Mouse (Mus musculus) Patski (cell line): ENCODE results near the gene Tanc1. TPM values are rescaled to one million over a fixed set of nuclear protein-coding genes. Genes with fewer than 3 reads are reported as not detected.

ENCODE experiments used
- ATAC-seq: fragments of 100-300 bp; one replicate; pipeline ENCODE4 v1.8.0; 2021
- CTCF ChIA-PET: fragments of 350-600 bp; sonication (Branson Sonifier 250); formaldehyde crosslinking; loops from one replicate; lab custom pipeline; 2022; ENCODE audit warnings: inconsistent platforms; lab: Charles Lee
- POLR2A ChIA-PET: fragments of 350-600 bp; sonication (Branson Sonifier 250); formaldehyde crosslinking; loops from one replicate; lab custom pipeline; 2022; ENCODE audit warnings: antibody characterized with exemption, inconsistent platforms; lab: Charles Lee
- DNase-seq: peaks from one replicate; pipeline ENCODE4 v3.0.0-alpha.2; 2011; ENCODE audit warnings: low read depth, low spot score
- H3K27me3 ChIP-seq: fragments of 371-371 bp; one replicate; pipeline ENCODE4 v1.5.1; 2021
- CTCF ChIP-seq: fragments of 100-300 bp; IDR thresholded peaks from one replicate; pipeline ENCODE4 v1.5.1; 2021
- in situ Hi-C: fragments of 300-500 bp; cut with MboI; formaldehyde crosslinking; loops from 3 replicates; pipeline ENCODE4 v1.11.1; 2018; ENCODE audit warnings: low pct_unique_long_range_greater_than_20kb, mixed read lengths
- polyA plus RNA-seq: library from polyadenylated mRNA; unstranded; gene quantifications from one replicate; pipeline ENCODE4 v1.2.3, GENCODE M21; 2021

Gene Tanc1
- polyA plus RNA-seq, 1 experiment from 2014 or later, result 45.3 TPM

DNA sequence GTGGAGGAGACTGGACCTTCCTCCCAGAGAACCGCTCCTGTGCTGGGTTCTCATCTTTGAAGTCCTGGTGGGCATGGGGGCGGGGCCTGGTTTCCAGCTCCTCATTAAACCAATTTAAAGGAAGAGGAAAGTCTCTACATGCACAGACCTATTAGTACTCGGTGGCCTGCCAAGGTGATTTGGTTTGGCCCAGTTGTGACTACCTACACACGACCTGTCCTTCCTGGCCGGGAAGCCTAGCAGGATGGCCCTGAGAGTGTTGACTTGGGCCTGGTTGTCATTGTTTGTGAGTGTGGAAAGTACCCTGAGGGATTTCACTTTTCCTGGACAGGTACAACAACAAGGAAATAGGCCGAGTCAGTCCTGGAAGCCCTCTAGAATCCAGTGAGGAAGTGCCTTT, 64.2 kb downstream of the Tanc1 start:
- H3K27me3 ChIP-seq, result no peaks in the 10 kb centered on the region
- in situ Hi-C loops, result no loop called here
- DNase-seq (no peak), ATAC-seq (no peak)
- no peak for TF ChIP-seq CTCF
- CTCF ChIA-PET, result interaction anchor here (0.8 to 1.3 kb wide), 2 partner anchors 20 to 39 kb away, joined by 3 read pairs; no protein-coding TSS in a partner anchor
- POLR2A ChIA-PET, result no interaction called here

- no peaks in the 10 kb centered on the region for H3K27me3 ChIP-seq
- peak; percentile 96 for ATAC-seq
- no peak for TF ChIP-seq CTCF
- peak; percentile 91 for DNase-seq
- in situ Hi-C loops, result no loop called here
- ChIA-PET POLR2A (no interaction called here), CTCF (interaction anchor here (0.8 to 1.3 kb wide), 2 partner anchors 20 to 38 kb away, joined by 3 read pairs; no protein-coding TSS in a partner anchor)
These were observed 64.6 kb downstream of the Tanc1 start for GRCm38 (mm10) chr2:59676442-59676841.

DNA sequence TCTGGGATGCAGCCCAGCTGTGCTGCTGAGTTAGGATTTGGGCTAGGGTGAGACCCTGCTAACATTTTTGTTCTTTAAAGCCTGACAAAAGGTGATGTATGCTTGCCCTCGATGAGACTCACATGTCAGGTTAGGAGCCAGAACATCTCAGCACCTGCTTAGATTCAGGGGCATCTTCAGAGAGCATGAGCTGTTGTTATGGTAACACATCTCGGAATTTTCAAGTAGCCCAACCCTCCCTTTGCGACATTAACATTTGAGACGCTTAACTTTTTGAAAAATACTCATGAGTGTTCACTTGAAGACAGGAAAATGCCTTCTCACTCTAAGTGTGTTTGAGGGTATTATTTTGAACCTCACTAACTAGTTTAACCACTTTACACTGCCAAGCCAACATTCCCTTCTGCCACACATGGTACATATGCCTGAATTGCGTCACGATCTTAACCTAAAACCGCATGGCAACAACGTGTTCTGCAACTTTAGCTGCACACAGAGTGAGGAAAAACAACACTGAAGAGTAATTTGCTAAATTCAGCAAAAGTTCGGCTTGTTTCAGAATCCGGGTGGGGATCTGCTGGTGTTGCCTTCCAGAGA, 67.7 kb downstream of the Tanc1 start:
- in situ Hi-C loops, result no loop called here
- TF ChIP-seq CTCF, result no peak
- DNase-seq (no peak), ATAC-seq (no peak)
- ChIA-PET POLR2A (interaction anchor here (0.5 kb wide), 1 partner anchor 67 kb away, joined by 3 read pairs; no protein-coding TSS in a partner anchor), CTCF (interaction anchor here (1.5 kb wide), 1 partner anchor 9 kb away, joined by 5 read pairs; no protein-coding TSS in a partner anchor)
- H3K27me3 ChIP-seq, result no peaks in the 10 kb centered on the region

GRCm38 (mm10) chr2:59680736-59681135, 68.9 kb downstream of the Tanc1 start:
- TF ChIP-seq CTCF, result no peak
- DNase-seq (no peak), ATAC-seq (no peak)
- POLR2A ChIA-PET, result no interaction called here
- CTCF ChIA-PET, result interaction anchor here (1.5 kb wide), 1 partner anchor 8 kb away, joined by 5 read pairs; no protein-coding TSS in a partner anchor
- in situ Hi-C loops, result no loop called here
- no peaks in the 10 kb centered on the region for H3K27me3 ChIP-seq

DNA sequence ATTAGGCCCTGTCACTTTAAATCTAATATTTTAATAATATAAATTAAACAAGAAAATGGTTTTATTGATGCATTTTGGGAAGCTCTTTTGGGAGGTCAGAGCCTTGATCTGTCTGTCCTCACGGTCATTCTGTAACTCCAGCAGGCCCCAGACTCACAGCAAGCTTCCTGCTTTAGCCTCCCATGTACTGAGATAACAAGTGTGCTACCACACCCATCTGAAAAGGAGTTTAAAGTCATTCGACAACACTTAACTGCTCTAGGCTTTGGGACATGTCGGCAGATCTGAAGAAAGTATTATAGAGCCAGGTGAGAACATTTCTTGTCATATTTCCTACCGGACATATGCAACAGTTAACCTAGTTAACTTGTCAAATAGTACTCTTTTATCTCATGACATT, 69.3 kb downstream of the Tanc1 start:
- DNase-seq (no peak), ATAC-seq (no peak)
- TF ChIP-seq CTCF, result no peak
- ChIA-PET POLR2A (no interaction called here), CTCF (no interaction called here)
- no peaks in the 10 kb centered on the region for H3K27me3 ChIP-seq
- in situ Hi-C loops, result no loop called here

- ATAC-seq (no peak), DNase-seq (no peak)
- in situ Hi-C loops, result no loop called here
- no peaks in the 10 kb centered on the region for H3K27me3 ChIP-seq
- POLR2A ChIA-PET, result interaction anchor here (0.5 kb wide), 1 partner anchor 15 kb away, joined by 3 read pairs; no protein-coding TSS in a partner anchor
- TF ChIP-seq CTCF, result no peak
- CTCF ChIA-PET, result interaction anchor here (1.8 kb wide), 1 partner anchor 11 kb away, joined by 5 read pairs; no protein-coding TSS in a partner anchor
These were observed 73.2 kb downstream of the Tanc1 start for GRCm38 (mm10) chr2:59684864-59685605.

GRCm38 (mm10) chr2:59685606-59685950, 73.7 kb downstream of the Tanc1 start:
- no peak for ATAC-seq
- CTCF ChIA-PET, result interaction anchor here (1.8 kb wide), 1 partner anchor 11 kb away, joined by 5 read pairs; no protein-coding TSS in a partner anchor
- no peak for DNase-seq
- TF ChIP-seq CTCF, result no peak
- POLR2A ChIA-PET, result no interaction called here
- in situ Hi-C loops, result no loop called here
- H3K27me3 ChIP-seq, result no peaks in the 10 kb centered on the region

- ATAC-seq, result no peak
- no peak for DNase-seq
- CTCF ChIA-PET, result interaction anchor here (0.8 to 1.6 kb wide), 3 partner anchors 8 to 18 kb away, joined by 3 to 5 read pairs (median 4); no protein-coding TSS in a partner anchor
- no peaks in the 10 kb centered on the region for H3K27me3 ChIP-seq
- in situ Hi-C loops, result no loop called here
- no peak for TF ChIP-seq CTCF
- POLR2A ChIA-PET, result no interaction called here
These were observed 76.6 kb downstream of the Tanc1 start for GRCm38 (mm10) chr2:59688261-59689104.

DNA sequence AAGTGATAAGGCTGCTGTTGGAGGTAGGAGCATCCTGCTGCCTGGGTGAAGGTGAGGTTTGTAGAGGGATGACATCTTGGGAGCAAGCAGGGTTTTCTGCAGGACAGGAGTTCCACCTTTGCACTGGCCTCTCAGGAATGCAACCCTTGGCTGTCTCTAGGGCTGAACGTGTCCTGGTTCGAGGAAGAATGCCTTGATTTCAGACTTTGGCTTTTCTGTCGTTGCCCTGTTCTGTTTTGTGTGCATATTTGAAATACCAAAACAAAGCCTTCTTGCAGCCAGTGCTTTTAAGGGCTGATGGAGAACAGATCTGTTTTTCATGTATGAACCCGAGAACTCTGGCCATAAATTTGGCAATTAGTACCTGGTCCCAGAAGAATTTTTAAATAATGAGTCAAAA, 79.3 kb downstream of the Tanc1 start:
- H3K27me3 ChIP-seq, result no peaks in the 10 kb centered on the region
- in situ Hi-C loops, result no loop called here
- TF ChIP-seq CTCF, result no peak
- ATAC-seq (peak; percentile 79), DNase-seq (no peak)
- ChIA-PET POLR2A (no interaction called here), CTCF (no interaction called here)

DNA sequence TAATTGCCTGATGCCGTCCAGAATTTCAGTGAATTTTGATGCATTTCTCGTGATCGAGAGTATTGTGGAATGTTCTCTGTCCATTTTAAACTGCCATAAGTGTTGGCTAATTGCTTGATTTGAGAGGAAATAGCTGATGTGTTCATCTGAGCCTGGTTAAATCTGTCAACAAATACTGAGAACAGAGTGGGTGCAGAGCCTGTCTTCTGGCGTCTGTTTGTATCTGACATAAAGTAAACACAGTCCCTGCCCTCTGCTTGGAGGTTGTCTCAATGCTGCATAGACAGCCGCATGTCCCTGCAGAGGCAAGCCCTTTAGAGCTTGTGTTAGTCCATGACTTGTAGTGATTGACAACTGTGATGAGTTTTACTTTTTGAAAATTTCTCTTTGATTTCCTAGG, 81.6 kb downstream of the Tanc1 start:
- DNase-seq (no peak), ATAC-seq (no peak)
- POLR2A ChIA-PET, result no interaction called here
- CTCF ChIA-PET, result no interaction called here
- no peaks in the 10 kb centered on the region for H3K27me3 ChIP-seq
- no peak for TF ChIP-seq CTCF
- in situ Hi-C loops, result no loop called here
